Mouse (Mus musculus) forebrain, embryonic 16.5 days (tissue): ENCODE measurements at regions not wholly inside any gene's neighbourhood (a gene's known extent, or its start where the extent isn't known, plus 50 kb on each side); places are given as distances from the start of the nearest gene placed in this dataset.
"Not testable (repeated sequence)": the region's sequence is repeated elsewhere in the genome, so short reads cannot be mapped to it uniquely, and the experiment has no call there.

Experiments
- ATAC-seq: fragments of 200-750 bp; cut with Nextera tagmentation; 2 replicates; pipeline ENCODE4 v1.8.0; 2017; ENCODE audit warnings: mild to moderate bottlenecking, moderate library complexity
- H3K27ac ChIP-seq: fragments of 300-500 bp; sonication (generic); 2 replicates; pipeline ENCODE4 v1.5.1; 2014; ENCODE audit warnings: low read length, control low read depth
- H3K27me3 ChIP-seq: fragments of 300-500 bp; sonication (generic); replicated peaks from 2 replicates; pipeline ENCODE4 v1.6.1; 2014; ENCODE audit warnings: low read length; ENCODE audit not compliant: control insufficient read depth, insufficient read depth
- H3K36me3 ChIP-seq: fragments of 300-500 bp; sonication (generic); 2 replicates; pipeline ENCODE4 v1.6.1; 2014; ENCODE audit not compliant: control insufficient read depth, insufficient read depth
- H3K4me1 ChIP-seq: fragments of 300-500 bp; sonication (generic); replicated peaks from 2 replicates; pipeline ENCODE4 v1.6.1; 2014; ENCODE audit warnings: low read length; ENCODE audit not compliant: control insufficient read depth, insufficient read depth
- H3K4me2 ChIP-seq: fragments of 300-500 bp; sonication (generic); 2 replicates; pipeline ENCODE4 v1.6.1; 2014; ENCODE audit warnings: mild to moderate bottlenecking, low read length, control low read depth
- H3K4me3 ChIP-seq: fragments of 300-500 bp; sonication (generic); replicated peaks from 2 replicates; pipeline ENCODE4 v1.5.1; 2014; ENCODE audit warnings: mild to moderate bottlenecking, low read length, control low read depth
- H3K9ac ChIP-seq: fragments of 300-500 bp; sonication (generic); replicated peaks from 2 replicates; pipeline ENCODE4 v1.6.1; 2014; ENCODE audit warnings: low read depth, low read length, control low read depth
- H3K9me3 ChIP-seq: fragments of 300-500 bp; sonication (generic); 2 replicates; pipeline ENCODE4 v1.6.1; 2016; ENCODE audit warnings: low read length; ENCODE audit not compliant: control insufficient read depth
- WGBS: fragments of 180-500 bp; shearing (Covaris S2); extraction: QIAGEN DNeasy Blood & Tissue Kit; methylation state at CpG from one replicate; pipeline ENCODE4 v1.1.7; 2014; 5-methylcytosine and 5-hydroxymethylcytosine counted together

DNA sequence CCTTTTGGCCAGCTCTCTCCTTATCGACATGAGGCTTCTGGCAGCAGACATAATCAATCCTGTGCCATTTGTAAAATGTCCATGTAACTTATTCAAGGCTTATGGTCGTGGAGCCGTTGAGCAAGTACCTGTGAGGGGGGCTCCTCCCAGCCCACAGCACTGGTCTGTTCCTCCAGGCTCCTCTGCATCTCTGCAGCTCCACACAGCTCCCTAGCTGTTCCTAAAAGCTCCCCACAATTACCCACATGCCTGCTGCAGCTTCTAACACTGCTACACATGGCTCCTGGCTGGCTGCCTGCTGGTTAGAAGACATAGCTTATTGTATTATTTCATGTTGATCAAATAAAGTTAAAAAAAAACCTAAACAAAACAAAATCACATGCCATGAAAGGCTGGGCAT is 77.9 kb downstream of the Tcp10c start:
- H3K4me2 ChIP-seq, H3K4me1 ChIP-seq, H3K27ac ChIP-seq, H3K4me3 ChIP-seq, ATAC-seq, H3K27me3 ChIP-seq, H3K9ac ChIP-seq, H3K9me3 ChIP-seq, H3K36me3 ChIP-seq: not testable (repeated sequence)
- WGBS = 86% methylated on average over 3 of the region's 3 CpGs

DNA sequence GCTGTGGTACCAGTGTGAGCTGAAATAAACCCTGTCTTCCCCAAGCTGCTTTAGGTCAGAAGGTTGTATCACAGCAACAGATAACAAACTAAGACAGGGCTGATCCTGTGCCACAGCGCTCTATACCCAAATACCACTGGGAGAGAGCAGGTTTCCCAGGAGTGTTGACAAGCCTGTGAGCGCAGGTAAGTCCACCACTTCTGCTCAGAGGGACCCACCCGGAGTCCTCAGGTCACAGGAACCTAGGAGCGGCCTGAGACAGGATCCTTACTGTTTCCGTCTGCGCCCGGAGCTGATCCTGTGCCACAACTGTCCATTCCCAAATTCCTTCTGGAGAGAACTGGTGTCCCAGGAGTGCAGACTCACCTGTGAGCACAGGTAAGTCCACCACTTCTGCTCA is 79.8 kb downstream of the Tcp10c start:
- H3K4me1 ChIP-seq, H3K9ac ChIP-seq, ATAC-seq, H3K9me3 ChIP-seq, H3K4me2 ChIP-seq, H3K27me3 ChIP-seq, H3K27ac ChIP-seq, H3K4me3 ChIP-seq, H3K36me3 ChIP-seq: not testable (repeated sequence)
- 90% methylated on average over 7 of the region's 7 CpGs for WGBS

DNA sequence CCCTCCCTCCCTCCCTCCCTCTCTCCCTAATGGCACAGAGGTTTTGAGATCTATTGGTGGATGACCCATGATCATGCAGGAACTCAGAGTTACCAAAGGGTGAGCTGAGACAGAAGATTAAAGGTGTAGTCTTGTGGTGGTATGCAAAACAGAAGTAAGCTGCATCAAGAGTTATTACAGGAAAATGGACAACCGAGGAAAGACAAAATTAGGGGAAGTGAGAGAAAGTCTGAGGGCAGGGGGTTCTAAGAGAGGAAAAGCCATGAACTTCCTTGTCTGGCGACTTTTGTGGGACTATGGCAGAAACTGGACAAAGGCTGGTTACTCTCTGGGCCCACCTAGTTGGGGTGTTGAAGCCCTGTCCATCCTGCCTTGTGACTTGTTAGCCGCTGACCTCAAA is 84.4 kb downstream of the Tcp10c start:
- not testable (repeated sequence) for H3K9ac ChIP-seq, H3K4me1 ChIP-seq, H3K27ac ChIP-seq, H3K4me2 ChIP-seq, H3K4me3 ChIP-seq, H3K36me3 ChIP-seq, H3K27me3 ChIP-seq, H3K9me3 ChIP-seq, ATAC-seq
- WGBS = 55% methylated on average over 1 of the region's 3 CpGs

DNA sequence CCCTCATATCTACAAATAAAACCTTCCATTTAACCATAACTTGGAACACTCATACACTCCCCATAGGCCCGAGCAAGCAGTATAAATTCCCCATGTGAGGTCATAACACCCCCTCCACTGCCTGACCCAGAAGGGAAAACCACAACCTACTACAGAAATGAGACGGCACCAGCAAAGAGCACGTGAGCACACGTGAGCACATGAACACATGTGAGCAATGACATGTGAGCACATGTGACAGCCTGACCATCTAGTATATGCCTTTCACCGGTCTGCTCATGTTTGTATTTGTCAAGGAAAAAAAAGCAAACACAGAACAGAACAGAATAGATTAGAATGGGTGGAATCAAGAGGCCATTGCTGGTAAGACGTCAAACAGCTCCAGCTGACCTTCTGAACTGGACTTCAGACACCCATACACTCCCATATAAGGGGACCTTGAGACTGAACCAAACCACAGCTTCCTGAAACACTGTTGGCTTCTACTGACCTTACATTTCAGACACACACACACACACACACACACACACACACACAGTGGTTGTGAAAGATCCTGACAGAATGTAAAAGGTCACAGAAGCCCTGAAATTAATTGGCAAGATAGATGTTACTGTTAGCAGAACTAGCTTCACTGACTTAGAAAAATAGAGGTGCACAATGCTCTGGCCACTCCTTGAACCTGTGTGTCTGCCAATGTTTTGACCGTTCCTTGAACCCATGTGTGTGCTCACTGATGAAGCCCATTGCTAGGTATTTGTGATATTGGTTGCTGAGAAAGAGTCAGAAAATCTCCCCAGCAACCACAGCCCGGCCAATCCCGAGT is 86.5 kb downstream of the Tcp10c start:
- H3K27ac ChIP-seq, H3K9ac ChIP-seq, H3K4me1 ChIP-seq, H3K27me3 ChIP-seq, H3K36me3 ChIP-seq, H3K4me2 ChIP-seq, ATAC-seq, H3K4me3 ChIP-seq: not testable (repeated sequence)
- H3K9me3 ChIP-seq = peaks cover 11% of the 10 kb centered on the region
- 84% methylated on average over 9 of the region's 9 CpGs for WGBS

DNA sequence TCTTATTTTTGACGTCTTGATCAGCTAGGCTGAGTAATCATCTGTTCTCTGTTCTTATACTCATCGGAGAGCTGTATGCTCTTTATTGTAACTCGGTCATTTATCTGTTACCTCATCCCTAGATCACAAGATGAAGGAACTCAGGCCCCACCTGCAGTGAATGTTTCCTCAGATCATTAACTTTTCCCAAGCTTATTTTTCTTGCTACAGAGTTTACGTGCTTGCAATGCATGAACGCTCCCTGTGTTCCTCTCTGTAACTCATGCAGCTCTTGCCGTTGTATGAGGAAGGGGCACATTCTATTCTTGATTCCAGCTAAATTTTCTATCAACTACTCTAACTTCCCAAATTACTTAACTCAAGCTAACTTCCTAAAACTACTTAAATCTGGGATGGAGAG is 87.9 kb downstream of the Tcp10c start:
- H3K27me3 ChIP-seq, H3K4me2 ChIP-seq, H3K4me3 ChIP-seq, ATAC-seq, H3K27ac ChIP-seq, H3K4me1 ChIP-seq, H3K36me3 ChIP-seq, H3K9ac ChIP-seq: not testable (repeated sequence)
- 88% methylated on average over 5 of the region's 6 CpGs for WGBS
- H3K9me3 ChIP-seq = peaks cover 11% of the 10 kb centered on the region

GRCm38 (mm10) chr17:13456869-13457600 is 102.7 kb downstream of the Tcp10c start:
- not testable (repeated sequence) for H3K9ac ChIP-seq, H3K4me3 ChIP-seq, ATAC-seq, H3K4me1 ChIP-seq, H3K27ac ChIP-seq, H3K4me2 ChIP-seq, H3K27me3 ChIP-seq, H3K36me3 ChIP-seq, H3K9me3 ChIP-seq
- WGBS = 80% methylated on average over 6 of the region's 7 CpGs

DNA sequence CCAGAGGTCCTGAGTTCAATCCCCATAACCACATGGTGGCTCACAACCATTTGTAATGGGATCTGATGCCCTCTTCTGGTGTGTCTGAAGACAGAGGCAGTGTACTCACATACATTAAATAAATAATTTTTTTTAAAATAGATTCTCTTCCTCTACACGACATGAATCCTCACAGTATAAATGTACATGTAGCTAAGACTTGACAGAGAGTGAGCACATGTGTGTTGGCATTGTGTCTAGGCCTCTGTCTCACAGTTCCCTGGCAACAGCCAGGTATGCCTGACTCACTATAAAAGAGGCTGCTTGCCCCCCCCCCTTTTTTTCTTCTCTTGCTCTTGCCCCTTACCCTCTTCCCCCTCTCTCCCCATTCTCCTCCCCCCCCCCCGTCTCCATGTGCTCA is 103.6 kb downstream of the Tcp10c start:
- not testable (repeated sequence) for H3K36me3 ChIP-seq, H3K4me2 ChIP-seq, H3K9me3 ChIP-seq, H3K4me1 ChIP-seq, H3K4me3 ChIP-seq, H3K9ac ChIP-seq, ATAC-seq, H3K27me3 ChIP-seq, H3K27ac ChIP-seq
- whole genome bisulfite sequencing = 73% methylated on average over 2 of the region's 2 CpGs

- no CpG with 5 or more reads among the region's 2 CpGs for WGBS
- H3K36me3 ChIP-seq, H3K4me1 ChIP-seq, H3K27ac ChIP-seq, H3K4me2 ChIP-seq, H3K9ac ChIP-seq, H3K4me3 ChIP-seq, H3K27me3 ChIP-seq, H3K9me3 ChIP-seq: not testable (repeated sequence)
- peak; percentile 55; the same call in 1 of the 2 replicates for ATAC-seq
Observed at GRCm38 (mm10) chr17:13458814-13459213, 104.4 kb downstream of the Tcp10c start.

DNA sequence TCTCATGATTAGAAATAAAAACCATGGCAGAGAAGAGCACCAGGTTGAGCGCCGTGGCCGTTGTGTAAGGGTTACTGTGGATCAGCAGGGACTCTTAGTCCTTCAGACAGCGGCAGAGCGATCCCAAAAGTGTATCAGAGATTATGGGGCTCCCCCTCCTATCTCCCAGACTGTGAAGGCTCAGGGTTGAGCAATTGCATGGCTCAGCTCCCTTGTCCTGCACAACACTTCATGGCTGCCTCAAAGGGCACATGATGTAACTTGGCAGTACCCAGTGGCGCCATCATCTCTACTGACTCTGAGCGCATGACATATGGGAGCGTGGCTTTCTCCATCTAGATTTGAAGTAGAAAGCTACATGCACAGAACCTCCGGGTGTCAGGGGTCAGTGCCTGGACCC is 108.3 kb downstream of the Tcp10c start:
- not testable (repeated sequence) for H3K4me2 ChIP-seq, ATAC-seq, H3K36me3 ChIP-seq, H3K9ac ChIP-seq, H3K27me3 ChIP-seq, H3K27ac ChIP-seq, H3K4me1 ChIP-seq, H3K4me3 ChIP-seq, H3K9me3 ChIP-seq
- 88% methylated on average over 2 of the region's 9 CpGs for WGBS
